Mouse (Mus musculus): Measurements from ENCODE around the gene Pcdh7.

- TF ChIP-seq CTCF (IDR thresholded peaks at IDR 0.05; ENCODE audit: control insufficient read depth, insufficient read depth, low read length): no peak
- TF ChIP-seq POLR2A (IDR thresholded peaks at IDR 0.05; ENCODE audit: borderline replicate concordance, control insufficient read depth, low read depth, low read length): no peak
Measured at GRCm38 (mm10) chr5:57735723-57736122, 18.0 kb downstream of the Pcdh7 start.
